Mouse (Mus musculus): ENCODE results near the gene Kiss1.

GRCm38 (mm10) chr1:133327094-133327493 lies 5.4 kb downstream of the Kiss1 start:
- no peak for TF ChIP-seq POLR2A (IDR thresholded peaks at IDR 0.05; ENCODE audit: low read depth, low read length)
- TF ChIP-seq CTCF (conservative IDR thresholded peaks at IDR 0.05 in 1 of 2, IDR thresholded peaks at IDR 0.05 in 1 of 2; ENCODE audit: low read depth in 2 of 2, low read length in 2 of 2) = peak in 1 of 2 experiments; percentile 29; a peak in 2 of 4 replicates
- TF ChIP-seq TCF12 (IDR thresholded peaks at IDR 0.05; ENCODE audit: low read depth, low read length) = no peak
- no peak for TF ChIP-seq MXI1 (IDR thresholded peaks at IDR 0.05; ENCODE audit: low read depth, low read length)
- no peak for TF ChIP-seq MAX (IDR thresholded peaks at IDR 0.05; ENCODE audit: low read length)
- TF ChIP-seq SIN3A (IDR thresholded peaks at IDR 0.05; ENCODE audit: low read length) = no peak
- no peak for TF ChIP-seq NRF1 (IDR thresholded peaks at IDR 0.05; ENCODE audit: low read depth, low read length)
- TF ChIP-seq ZKSCAN1 (IDR thresholded peaks at IDR 0.05; ENCODE audit: borderline replicate concordance, low read depth, low read length) = no peak
- TF ChIP-seq ZC3H11A (IDR thresholded peaks at IDR 0.05; ENCODE audit: low read depth, low read length) = no peak

Measured in CH12.LX (cell line).